Mouse (Mus musculus) retina, postnatal 1 day (tissue): ENCODE data around the gene Mtmr10.

Experiments used
- DNase-seq: peaks from one replicate; pipeline ENCODE4 v3.0.0-alpha.2; 2012

The Mtmr10 gene

DNA sequence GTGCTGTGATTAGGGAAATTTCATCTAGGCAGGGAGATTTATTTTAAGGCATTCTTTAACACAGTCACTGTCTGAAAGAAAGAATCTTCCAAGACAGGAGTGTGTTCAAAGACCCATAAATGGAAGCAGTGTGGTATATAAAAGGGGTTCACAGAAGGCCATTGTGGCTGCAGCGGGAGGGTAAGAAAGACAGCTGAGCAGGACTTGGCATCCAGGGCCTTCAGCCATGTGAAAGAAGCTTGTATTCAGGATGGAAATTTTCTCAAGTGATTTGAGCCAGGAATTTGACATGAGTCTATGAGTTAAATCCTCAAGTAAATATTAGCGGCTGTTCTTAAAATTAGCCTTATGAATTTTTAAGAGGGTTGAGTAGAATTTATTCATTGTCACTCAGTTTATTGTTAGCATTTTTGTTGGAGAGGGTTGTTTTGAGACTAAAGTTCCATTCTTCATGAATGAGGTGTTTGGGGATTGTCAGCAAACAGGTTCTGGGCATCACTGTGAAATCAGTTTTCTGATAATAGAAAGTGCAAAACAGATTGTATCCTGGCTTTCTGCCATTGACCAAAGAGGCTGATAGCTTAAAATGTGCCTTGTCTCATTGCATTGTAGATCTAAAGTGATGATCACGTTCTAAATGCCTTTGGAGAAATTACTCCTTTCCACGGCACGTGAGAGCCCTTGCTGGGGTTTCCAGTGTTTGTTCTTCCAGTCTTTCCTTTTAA is 9.0 kb downstream of the Mtmr10 start:
- DNase-seq, result no peak

DNA sequence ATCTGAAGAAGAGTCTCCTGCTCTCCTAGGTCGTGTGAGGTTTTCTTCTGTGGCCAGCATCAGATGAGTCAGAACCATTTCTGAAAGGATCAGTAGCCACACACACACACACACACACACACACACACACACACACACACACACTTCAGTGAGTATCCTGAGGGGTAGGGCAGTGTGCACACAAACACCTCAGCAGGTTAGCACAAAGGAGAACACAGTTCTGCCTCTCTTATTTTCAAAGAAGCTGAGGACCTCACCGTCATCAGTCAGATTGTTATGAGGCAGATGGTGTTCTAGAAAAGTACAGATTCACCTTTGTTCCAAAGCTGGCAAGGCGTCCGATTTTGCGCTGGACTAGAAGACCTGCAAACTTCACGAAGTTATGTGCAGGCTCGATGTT is 22.8 kb downstream of the Mtmr10 start:
- no peak for DNase-seq

DNA sequence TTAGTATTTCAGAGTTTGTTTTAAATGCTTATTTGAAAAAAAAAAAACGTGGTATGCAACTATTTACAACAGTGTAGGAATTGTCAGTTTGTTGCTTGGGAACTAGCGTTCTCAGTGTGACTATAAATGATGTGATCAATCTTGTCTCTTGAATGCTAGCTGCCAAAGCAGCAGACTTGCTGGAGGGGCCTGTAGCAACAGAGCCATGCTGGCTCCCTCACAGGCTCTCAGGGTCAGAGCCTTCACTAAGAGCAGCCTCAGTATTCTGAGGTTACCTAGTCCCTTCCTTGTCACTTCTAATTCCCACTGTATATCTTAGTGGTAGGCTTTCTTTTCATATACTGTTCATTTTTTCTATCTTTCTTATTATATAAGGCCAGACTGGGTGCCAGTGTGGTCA is 23.3 kb downstream of the Mtmr10 start:
- DNase-seq, result no peak

DNA sequence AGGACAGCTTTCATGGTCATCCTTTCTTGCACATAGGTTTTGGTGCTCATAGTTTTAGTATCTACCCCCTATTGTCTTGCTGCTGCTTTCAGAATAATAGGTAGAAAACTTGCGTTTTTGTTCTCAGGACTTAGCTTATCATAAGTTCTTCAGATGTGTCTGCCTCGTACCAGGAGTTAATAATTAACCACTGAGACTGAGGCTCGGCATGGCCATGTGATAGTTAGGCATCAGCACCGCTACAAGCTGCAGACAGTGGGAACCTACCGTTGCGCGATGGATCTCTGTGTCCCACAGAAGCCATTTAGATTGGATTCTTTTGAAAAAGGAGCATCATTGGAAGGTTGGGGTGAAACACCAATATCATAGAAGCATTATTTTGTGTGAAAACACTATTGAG is 25.4 kb downstream of the Mtmr10 start:
- DNase-seq, result no peak

GRCm38 (mm10) chr7:64321125-64321524 is 33.7 kb downstream of the Mtmr10 start:
- no peak for DNase-seq

DNA sequence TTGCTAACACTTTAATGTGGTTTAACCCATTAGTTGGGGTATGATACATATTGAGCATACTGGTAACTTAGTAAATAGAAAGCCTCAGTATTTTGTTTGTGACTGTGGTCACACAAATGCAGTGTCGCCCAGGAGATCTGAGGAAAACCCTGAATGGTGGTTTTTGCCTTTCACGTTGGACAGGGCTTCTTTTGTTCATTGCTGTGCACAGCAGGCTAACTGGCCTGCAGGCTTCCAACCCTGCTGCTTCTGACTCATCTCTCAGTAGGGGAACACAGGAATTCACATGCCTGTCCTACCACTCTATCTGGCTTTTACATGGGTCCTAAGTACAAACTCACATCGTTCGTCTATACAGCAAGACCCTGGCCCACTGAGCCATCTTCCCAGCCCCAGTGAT is 34.2 kb downstream of the Mtmr10 start:
- no peak for DNase-seq

GRCm38 (mm10) chr7:64326892-64327291 is 39.4 kb downstream of the Mtmr10 start:
- DNase-seq, result peak; percentile 84

- DNase-seq, result no peak
These were observed 40.0 kb downstream of the Mtmr10 start for GRCm38 (mm10) chr7:64327486-64327885.

DNA sequence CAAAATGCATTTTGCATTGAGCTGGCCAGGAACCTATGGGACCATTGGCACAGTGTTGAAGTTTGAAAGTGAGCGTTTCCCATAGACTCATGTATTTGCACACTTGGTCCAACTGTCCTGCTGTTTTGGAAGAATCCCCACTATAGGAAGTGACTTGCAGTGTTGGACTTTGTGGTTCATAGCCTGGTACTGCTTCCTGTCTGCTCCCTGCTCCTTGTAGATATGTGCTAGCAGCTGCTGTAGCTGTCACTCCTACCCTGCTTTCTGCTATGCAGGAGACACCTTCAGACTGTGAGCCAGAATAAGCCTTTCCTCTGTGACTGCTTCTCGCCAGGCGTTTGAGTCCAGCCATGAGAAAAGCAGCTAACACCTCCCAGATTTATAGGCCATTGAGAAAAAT is 43.9 kb downstream of the Mtmr10 start:
- no peak for DNase-seq

DNA sequence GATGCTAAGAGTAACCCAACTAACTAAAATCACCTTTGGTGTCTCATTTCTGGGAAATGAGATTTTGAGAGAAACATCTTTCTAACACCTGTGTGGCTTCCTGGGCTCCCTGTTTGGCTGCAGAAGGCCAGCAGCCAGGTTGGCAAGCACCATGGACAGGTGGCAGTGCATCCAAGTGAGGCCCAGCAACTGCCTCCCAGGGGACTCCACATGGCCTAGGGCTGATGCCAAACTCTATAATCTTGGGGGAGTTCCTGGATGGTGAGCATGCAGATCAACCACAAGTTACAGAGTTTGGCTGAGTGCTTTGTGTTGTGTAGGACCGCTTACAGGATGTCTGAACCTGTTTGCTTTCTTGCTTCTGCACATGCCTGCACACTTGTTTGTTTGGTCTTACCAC is 45.2 kb downstream of the Mtmr10 start:
- no peak for DNase-seq

GRCm38 (mm10) chr7:64347813-64348212 is 60.4 kb downstream of the Mtmr10 start:
- no peak for DNase-seq

- DNase-seq, result peak; percentile 6
These were observed 61.9 kb downstream of the Mtmr10 start for GRCm38 (mm10) chr7:64349147-64349861.

DNA sequence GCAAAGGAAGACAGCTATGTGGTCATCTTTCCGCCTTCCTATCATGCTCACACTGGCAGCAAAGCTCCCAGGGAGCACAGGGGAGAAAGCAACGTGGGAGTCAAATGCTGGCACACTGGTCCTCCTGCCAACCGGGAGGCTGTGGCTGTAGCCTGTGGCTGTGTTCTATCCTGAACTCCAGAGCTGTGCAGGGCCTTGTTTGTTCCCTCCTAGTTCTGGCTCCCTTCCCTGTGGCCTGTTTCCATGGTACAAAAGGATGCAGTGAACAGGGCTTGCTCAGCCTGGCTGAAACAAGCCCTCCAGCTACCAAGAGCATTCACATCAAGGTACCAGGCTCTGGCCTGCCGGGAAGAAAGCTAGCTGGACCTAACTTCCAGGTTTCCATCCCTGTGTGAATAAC is 63.6 kb downstream of the Mtmr10 start:
- DNase-seq, result peak; percentile 6

DNA sequence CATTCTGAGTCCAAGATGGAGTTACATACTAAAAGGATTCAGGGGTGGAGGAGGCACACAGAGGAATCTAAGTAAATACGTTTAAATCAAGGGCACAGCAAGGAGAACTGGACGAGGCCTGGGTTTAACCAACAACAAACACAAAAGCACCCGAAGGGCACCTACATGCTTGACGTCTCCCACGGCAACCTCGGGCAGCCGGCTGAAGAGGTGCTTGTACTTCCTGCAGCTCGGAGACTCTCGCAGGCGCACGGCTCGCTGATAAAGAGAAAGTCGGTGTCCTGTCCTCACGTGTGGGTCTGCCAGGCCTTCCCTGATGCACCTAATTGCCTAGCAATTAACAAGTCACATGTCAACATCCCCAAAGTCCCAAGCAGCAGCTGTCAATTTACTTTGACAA is 66.8 kb downstream of the Mtmr10 start:
- no peak for DNase-seq

DNA sequence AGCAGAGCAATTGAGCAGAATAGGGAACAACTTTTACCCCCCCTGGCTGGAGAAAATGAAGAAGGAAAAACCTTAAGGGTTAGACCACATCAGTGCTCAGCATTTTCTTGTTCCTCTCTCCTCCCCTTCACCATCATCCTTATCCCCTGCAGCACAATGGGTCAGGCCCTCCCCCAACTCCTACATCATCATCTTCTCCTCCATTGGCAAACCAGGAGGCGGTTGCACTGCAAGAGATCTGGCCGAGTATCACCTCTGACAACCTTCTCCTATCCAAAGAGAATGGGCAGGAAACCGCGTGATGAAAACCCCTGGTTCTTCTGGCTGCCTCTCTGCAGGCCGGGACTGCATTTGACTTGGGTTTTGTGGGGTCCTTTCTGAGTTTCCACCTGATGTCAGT is 69.2 kb downstream of the Mtmr10 start:
- no peak for DNase-seq

DNA sequence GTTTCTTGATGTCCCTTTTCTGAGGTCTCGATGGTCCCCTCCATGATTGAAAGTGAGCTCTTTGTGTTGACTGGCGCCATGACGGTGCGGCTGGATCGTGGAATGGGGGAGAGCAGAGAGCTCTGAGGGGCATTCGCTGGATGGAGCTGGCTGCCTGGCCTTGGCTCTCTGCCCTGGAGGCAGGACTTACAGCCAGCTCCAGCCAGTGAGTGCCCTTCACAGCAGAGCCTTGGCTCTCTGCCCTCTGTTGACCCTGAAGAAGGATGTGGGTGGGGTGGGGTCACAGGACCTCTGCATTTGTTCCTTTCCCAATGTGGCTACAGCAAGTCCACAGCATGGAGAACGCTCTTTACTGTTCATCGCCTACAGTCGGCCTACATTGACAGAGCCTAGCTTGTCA is 70.0 kb downstream of the Mtmr10 start:
- DNase-seq, result no peak

GRCm38 (mm10) chr7:64358666-64359065 is 71.2 kb downstream of the Mtmr10 start:
- DNase-seq, result no peak

DNA sequence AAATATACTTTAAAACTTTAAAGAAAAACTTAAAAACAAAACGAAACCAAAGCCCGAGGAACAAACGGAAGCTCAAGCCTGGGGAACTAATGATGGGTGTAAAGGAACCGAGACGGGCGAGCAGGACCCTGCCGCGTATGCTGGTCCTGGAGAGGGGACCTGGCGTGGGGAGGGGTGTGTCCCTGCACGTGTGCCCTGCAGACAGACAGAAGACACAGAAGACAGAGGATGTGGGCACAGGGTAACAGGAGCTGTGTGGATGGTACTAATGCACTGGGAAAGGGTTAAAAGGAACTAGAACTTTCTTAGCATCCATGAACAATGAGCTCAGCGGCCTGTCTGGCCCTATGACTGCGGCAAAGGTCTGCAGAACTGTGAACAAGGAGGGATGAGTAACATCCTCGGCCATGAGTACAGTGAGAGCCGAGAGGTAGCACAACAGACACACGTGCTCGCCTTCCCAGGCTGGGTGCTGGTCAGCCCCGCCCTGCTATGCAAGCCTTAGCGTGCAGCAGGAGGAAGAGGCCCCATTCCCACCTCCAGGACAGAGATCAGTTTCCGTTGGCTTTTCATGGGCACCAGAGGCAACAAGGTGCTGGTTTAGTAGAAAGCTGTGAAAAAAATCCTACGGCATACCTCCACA is 72.6 kb downstream of the Mtmr10 start:
- no peak for DNase-seq

GRCm38 (mm10) chr7:64360586-64360945 is 73.1 kb downstream of the Mtmr10 start:
- DNase-seq, result no peak

GRCm38 (mm10) chr7:64365863-64366262 is 78.4 kb downstream of the Mtmr10 start:
- no peak for DNase-seq

GRCm38 (mm10) chr7:64369841-64370240 is 82.4 kb downstream of the Mtmr10 start:
- no peak for DNase-seq

DNA sequence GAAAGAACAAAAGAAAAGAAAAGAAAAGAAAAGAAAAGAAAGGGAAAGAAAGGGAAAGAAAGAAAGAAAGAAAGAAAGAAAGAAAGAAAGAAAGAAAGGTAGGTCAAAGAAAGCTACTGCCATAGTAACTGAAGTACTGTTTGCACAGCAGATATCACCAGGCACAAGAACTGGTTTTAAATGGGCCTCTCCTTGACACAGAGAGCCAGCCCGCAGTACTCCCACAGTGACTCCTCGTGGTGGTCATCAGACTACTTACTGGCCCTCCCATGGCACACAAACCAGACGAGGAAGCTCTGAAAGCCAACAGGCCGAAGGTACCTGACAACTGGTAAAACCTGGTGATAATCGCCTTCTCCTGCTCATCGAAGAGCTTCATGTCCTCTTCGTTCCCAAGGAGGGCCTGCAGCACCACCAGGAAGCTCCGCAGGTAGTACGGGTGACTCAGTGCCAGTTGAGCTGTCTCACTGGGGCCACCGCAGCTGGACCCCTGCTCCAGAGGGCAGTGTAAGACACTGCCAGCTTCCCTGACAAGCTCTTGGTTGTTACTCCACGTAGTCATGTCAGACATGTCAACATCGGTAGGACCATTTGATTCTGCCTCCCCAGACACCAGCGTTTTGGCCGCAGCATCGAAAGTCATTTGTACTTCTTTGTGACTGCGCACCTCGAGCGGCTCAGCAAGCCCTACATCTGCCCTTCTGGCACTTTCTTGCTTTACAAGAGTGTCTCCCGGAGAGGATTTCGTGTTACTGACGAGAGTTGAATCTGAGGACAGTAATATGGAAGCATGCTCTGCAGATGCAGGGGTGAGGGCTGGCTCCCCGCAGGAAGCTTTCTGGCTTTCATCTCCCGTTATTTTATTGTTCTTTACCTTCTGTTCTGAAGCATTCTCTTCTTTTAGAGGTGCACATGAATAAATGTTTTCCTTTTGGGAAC is 84.8 kb downstream of the Mtmr10 start:
- no peak for DNase-seq
